Mouse (Mus musculus) neural tube, embryonic 14.5 days (tissue): Measurements from ENCODE around the gene Trit1. TPM values are rescaled to one million over a fixed set of nuclear protein-coding genes. Genes with fewer than 3 reads are reported as not detected.

ENCODE experiments used
- ATAC-seq: fragments of 200-750 bp; cut with Nextera tagmentation; 2 replicates; pipeline ENCODE4 v1.8.0; 2017; ENCODE audit warnings: low read depth, mild to moderate bottlenecking, moderate TSS enrichment, moderate library complexity
- H3K27ac ChIP-seq: fragments of 300-500 bp; sonication (generic); 2 replicates; pipeline ENCODE4 v1.5.1; 2014; ENCODE audit warnings: low read depth, mild to moderate bottlenecking, control low read depth, low read length, moderate library complexity, mixed read lengths
- H3K27me3 ChIP-seq: fragments of 300-500 bp; sonication (generic); 2 replicates; pipeline ENCODE4 v1.6.1; 2014; ENCODE audit warnings: low read length; ENCODE audit not compliant: control insufficient read depth, insufficient read depth
- H3K36me3 ChIP-seq: fragments of 300-500 bp; sonication (generic); 2 replicates; pipeline ENCODE4 v1.6.1; 2014; ENCODE audit warnings: low read length, mixed read lengths; ENCODE audit not compliant: control insufficient read depth, insufficient read depth
- H3K4me1 ChIP-seq: fragments of 300-500 bp; sonication (generic); 2 replicates; pipeline ENCODE4 v1.6.1; 2014; ENCODE audit warnings: low read length; ENCODE audit not compliant: control insufficient read depth, insufficient read depth
- H3K4me2 ChIP-seq: fragments of 300-500 bp; sonication (generic); 2 replicates; pipeline ENCODE4 v1.6.1; 2014; ENCODE audit warnings: mild to moderate bottlenecking, low read depth, low read length, control low read depth
- H3K4me3 ChIP-seq: fragments of 300-500 bp; sonication (generic); 2 replicates; pipeline ENCODE4 v1.5.1; 2014; ENCODE audit warnings: low read depth, low read length, control low read depth, mixed read lengths
- H3K9ac ChIP-seq: fragments of 300-500 bp; sonication (generic); replicated peaks from 2 replicates; pipeline ENCODE4 v1.6.1; 2014; ENCODE audit warnings: low read depth, mild to moderate bottlenecking, control low read depth, low read length, mixed read lengths
- H3K9me3 ChIP-seq: fragments of 300-500 bp; sonication (generic); 2 replicates; pipeline ENCODE4 v1.6.1; 2016; ENCODE audit warnings: low read length; ENCODE audit not compliant: control insufficient read depth
- WGBS: fragments of 180-500 bp; shearing (Covaris S2); extraction: QIAGEN DNeasy Blood & Tissue Kit; methylation state at CpG from one replicate; pipeline ENCODE4 v1.1.7; 2014; 5-methylcytosine and 5-hydroxymethylcytosine counted together
- polyA plus RNA-seq: library from polyadenylated mRNA; unstranded; fragments of >200 nt; fragmentation: Nextera tagmentation; extraction: Ambion mirVana; gene quantifications from 2 replicates; pipeline ENCODE4 v1.2.1, GENCODE M21; 2014

Trit1 gene
- polyA plus RNA-seq, 1 experiment from 2014 or later = 27.8 TPM

GRCm38 (mm10) chr4:122992276-122992675 lies 24.1 kb upstream of the Trit1 start:
- no peak for ATAC-seq
- H3K27ac ChIP-seq = no peak overlapping the region
- H3K9me3 ChIP-seq = no peaks in the 10 kb centered on the region
- H3K9ac ChIP-seq = no peak overlapping the region
- H3K4me2 ChIP-seq = no peak overlapping the region
- H3K4me3 ChIP-seq = no peak overlapping the region
- 53% methylated on average over 3 of the region's 3 CpGs for WGBS
- H3K27me3 ChIP-seq = no peaks in the 10 kb centered on the region
- H3K4me1 ChIP-seq = 0 out of 2 replicates have a peak, but pooled peaks cover 4% of the 10 kb centered on the region
- no peaks in the 10 kb centered on the region for H3K36me3 ChIP-seq

GRCm38 (mm10) chr4:122995404-122996220 lies 20.8 kb upstream of the Trit1 start, which contains the start of gene Mycl:
Gene Mycl, plus strand, starts transcription at chr4:122995652.
- Histone ChIP-seq H3K9me3 (no peaks in the 10 kb centered on the region), H3K36me3 (no peaks in the 10 kb centered on the region; the same call in 1 of the 2 replicates), H3K4me2 (peak within 1 kb of the TSS; percentile 85), H3K27me3 (no peaks in the 10 kb centered on the region), H3K27ac (peak within 1 kb of the TSS; percentile 85), H3K9ac (peak within 1 kb of the TSS; percentile 84), H3K4me3 (peak within 1 kb of the TSS; percentile 65), H3K4me1 (peaks cover 19% of the 10 kb centered on the region)
- peak; percentile 80 for ATAC-seq
- under 1% methylated on average over 68 of the region's 69 CpGs for WGBS

- WGBS = 1% methylated on average over 20 of the region's 32 CpGs
- peak overlapping the region; percentile 85 for H3K4me2 ChIP-seq
- no peaks in the 10 kb centered on the region for H3K27me3 ChIP-seq
- H3K9ac ChIP-seq = peak overlapping the region; percentile 84
- no peaks in the 10 kb centered on the region for H3K9me3 ChIP-seq
- peak; percentile 19 for ATAC-seq
- peaks cover 24% of the 10 kb centered on the region for H3K4me1 ChIP-seq
- peaks cover under 1% of the 10 kb centered on the region; the same call in 1 of the 2 replicates for H3K36me3 ChIP-seq
- peak overlapping the region; percentile 65 for H3K4me3 ChIP-seq
- peak overlapping the region; percentile 85 for H3K27ac ChIP-seq
These were observed 20.2 kb upstream of the Trit1 start for GRCm38 (mm10) chr4:122996221-122996617.

GRCm38 (mm10) chr4:122996618-122997381 lies 19.6 kb upstream of the Trit1 start:
- peak overlapping the region; percentile 85 for H3K4me2 ChIP-seq
- H3K9ac ChIP-seq = peak overlapping the region; percentile 84
- H3K4me3 ChIP-seq = peak overlapping the region; percentile 65
- WGBS = under 1% methylated on average over 47 of the region's 47 CpGs
- peaks cover 6% of the 10 kb centered on the region; the same call in 1 of the 2 replicates for H3K36me3 ChIP-seq
- H3K4me1 ChIP-seq = peaks cover 28% of the 10 kb centered on the region
- peak; percentile 12 for ATAC-seq
- no peaks in the 10 kb centered on the region for H3K9me3 ChIP-seq
- H3K27me3 ChIP-seq = no peaks in the 10 kb centered on the region
- peak overlapping the region; percentile 85 for H3K27ac ChIP-seq

- peak overlapping the region; percentile 86 for H3K27ac ChIP-seq
- 3% methylated on average over 12 of the region's 12 CpGs for WGBS
- H3K9me3 ChIP-seq = no peaks in the 10 kb centered on the region
- peaks cover 13% of the 10 kb centered on the region; the same call in 1 of the 2 replicates for H3K36me3 ChIP-seq
- no peaks in the 10 kb centered on the region for H3K27me3 ChIP-seq
- H3K4me1 ChIP-seq = peaks cover 28% of the 10 kb centered on the region
- H3K4me2 ChIP-seq = peak overlapping the region; percentile 85
- H3K4me3 ChIP-seq = peak overlapping the region; percentile 65
- peak; percentile 68 for ATAC-seq
- peak overlapping the region; percentile 54 for H3K9ac ChIP-seq
These were observed 17.7 kb upstream of the Trit1 start for GRCm38 (mm10) chr4:122998537-122999262.

GRCm38 (mm10) chr4:122999263-122999691 lies 17.1 kb upstream of the Trit1 start:
- Histone ChIP-seq H3K4me1 (peaks cover 28% of the 10 kb centered on the region), H3K9me3 (no peaks in the 10 kb centered on the region), H3K27me3 (no peaks in the 10 kb centered on the region), H3K36me3 (peaks cover 13% of the 10 kb centered on the region; the same call in 1 of the 2 replicates), H3K9ac (peak overlapping the region; percentile 54), H3K4me3 (peak overlapping the region; percentile 65), H3K27ac (peak overlapping the region; percentile 86), H3K4me2 (peak overlapping the region; percentile 85)
- WGBS = under 1% methylated on average over 4 of the region's 4 CpGs
- ATAC-seq = no peak

GRCm38 (mm10) chr4:123000130-123000529 lies 16.3 kb upstream of the Trit1 start:
- Histone ChIP-seq H3K36me3 (peaks cover 13% of the 10 kb centered on the region; the same call in 1 of the 2 replicates), H3K4me2 (peak overlapping the region; percentile 85), H3K9me3 (no peaks in the 10 kb centered on the region), H3K9ac (no peak overlapping the region), H3K4me3 (peak overlapping the region; percentile 65; the same call in 1 of the 2 replicates), H3K27me3 (no peaks in the 10 kb centered on the region), H3K4me1 (peaks cover 24% of the 10 kb centered on the region), H3K27ac (peak overlapping the region; percentile 86; the same call in 1 of the 2 replicates)
- ATAC-seq = no peak
- 29% methylated on average over 14 of the region's 14 CpGs for WGBS

- H3K4me2 ChIP-seq = peak overlapping the region; percentile 85; the same call in 1 of the 2 replicates
- no peaks in the 10 kb centered on the region for H3K9me3 ChIP-seq
- no peak overlapping the region; the same call in 1 of the 2 replicates for H3K27ac ChIP-seq
- no peak for ATAC-seq
- H3K4me3 ChIP-seq = no peak overlapping the region
- no peak overlapping the region for H3K9ac ChIP-seq
- WGBS = 25% methylated on average over 17 of the region's 17 CpGs
- peaks cover 13% of the 10 kb centered on the region; the same call in 1 of the 2 replicates for H3K36me3 ChIP-seq
- no peaks in the 10 kb centered on the region for H3K27me3 ChIP-seq
- H3K4me1 ChIP-seq = peaks cover 24% of the 10 kb centered on the region
These were observed 15.6 kb upstream of the Trit1 start for GRCm38 (mm10) chr4:123000617-123001342.
